Mouse (Mus musculus) lung, postnatal 0 days (tissue): Measurements from ENCODE around the gene 1700016K19Rik.

ENCODE experiments used
- CTCF ChIP-seq: IDR thresholded peaks from 2 replicates; pipeline ENCODE4 v1.5.1; 2016; ENCODE audit warnings: antibody characterized with exemption, mild to moderate bottlenecking
- EP300 ChIP-seq: IDR thresholded peaks from 2 replicates; pipeline ENCODE4 v1.6.1; 2016; ENCODE audit warnings: antibody characterized with exemption, mild to moderate bottlenecking, control low read depth

GRCm38 (mm10) chr11:76042041-76042638 is 42.4 kb downstream of the 1700016K19Rik start:
- TF ChIP-seq EP300 (no peak), CTCF (no peak)
